Mouse (Mus musculus) adrenal gland, adult (tissue): ENCODE measurements around the gene Acrbp.

Experiments
- DNase-seq, 2 experiments: peaks; one replicate each; pipeline ENCODE4 v3.0.0; 2022 to 2023; ENCODE audit warnings: low spot score in 1 of 2; ENCODE audit not compliant: inconsistent age in 2 of 2

The Acrbp gene

DNA sequence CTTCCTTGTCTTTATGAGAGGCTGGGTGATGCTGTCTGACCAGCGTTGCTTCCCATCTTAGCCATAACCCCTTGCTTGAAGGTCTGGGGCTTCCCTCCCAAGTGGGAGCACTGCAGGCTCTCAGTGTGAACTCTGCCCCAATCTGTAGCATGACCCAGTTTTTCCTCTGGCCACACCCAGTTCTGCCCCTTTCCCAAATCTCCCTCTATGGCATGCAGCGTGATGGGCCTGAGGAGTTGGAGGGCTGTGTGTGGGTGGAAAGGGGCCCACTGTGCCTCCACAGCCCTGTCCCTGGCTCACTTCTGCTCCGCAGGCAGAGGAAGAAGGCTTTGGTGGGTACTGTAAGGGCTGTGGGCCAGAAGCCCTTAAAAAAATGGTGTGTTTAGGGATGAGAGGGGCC, 49.0 kb downstream of the Acrbp start:
- DNase-seq: peak in 1 of 2 experiments; percentile 59

DNA sequence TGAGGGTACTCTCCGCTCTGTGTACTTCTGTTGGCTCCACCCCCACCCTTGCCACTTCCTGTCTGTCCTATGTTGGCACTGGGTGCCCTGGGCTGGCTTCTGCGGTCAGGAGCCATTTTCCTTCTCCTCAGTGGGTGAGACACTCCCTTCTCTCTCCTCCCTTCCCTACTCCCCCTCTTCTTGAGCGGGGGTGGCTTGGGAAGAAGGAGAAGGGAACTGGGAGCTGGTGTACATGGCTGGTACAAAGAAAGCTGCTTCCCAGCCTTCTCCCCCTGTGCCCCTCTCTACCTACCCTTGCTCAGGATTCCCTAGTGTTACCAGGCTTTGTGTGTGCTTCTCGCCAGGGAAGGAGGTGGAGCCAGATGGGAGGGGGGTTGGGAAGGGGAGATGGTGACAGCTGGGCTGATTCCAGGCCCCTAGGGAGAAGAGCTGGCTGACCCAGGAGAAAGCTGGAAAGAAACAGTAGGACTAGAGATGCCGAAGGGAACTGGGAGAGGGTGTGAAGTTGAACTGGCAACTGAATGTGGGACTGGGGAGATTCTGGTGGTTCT, 50.0 kb downstream of the Acrbp start:
- DNase-seq: peak in 1 of 2 experiments; percentile 66

- no peak for DNase-seq
Measured at GRCm38 (mm10) chr6:125101444-125101843, 52.0 kb downstream of the Acrbp start.

DNA sequence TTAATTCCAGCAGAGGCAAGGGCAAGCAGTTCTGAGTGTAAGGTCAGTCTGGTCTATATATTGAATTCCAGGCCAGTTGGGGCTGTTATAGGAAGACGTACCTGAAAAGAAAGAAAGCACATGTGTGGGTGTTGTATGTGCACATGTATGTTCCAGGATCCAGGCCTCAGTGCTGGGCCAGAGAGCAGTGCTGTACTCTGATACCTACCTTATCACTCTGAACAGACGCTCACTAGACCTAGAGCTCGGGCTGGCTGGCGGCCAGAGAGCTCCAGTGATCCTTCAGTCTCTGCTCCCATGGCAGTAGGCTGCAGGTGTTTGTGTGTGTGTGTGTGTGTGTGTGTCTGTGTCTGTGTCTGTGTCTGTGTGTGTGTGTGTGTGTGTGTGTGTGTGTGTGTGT, 54.7 kb downstream of the Acrbp start:
- no peak for DNase-seq

DNA sequence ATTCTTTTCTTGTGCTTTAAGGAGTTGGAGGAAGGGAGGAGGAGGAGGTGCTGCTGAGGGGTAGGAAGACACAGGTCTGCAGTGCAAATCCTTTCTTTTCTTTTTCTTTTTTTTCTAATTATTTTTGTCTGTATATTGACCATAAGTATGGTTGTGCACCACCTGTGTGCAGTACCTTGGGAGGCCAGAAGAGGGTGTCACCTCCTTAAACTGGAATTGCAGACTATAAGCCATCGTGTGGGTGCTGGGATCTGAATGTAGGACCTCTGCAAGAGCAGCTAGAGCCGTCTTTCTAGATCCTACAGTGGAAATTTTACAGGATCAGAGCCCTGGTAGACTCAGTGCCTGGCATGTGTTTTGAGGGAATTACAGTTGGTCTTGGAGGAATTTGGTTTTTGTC, 58.2 kb downstream of the Acrbp start:
- no peak for DNase-seq

GRCm38 (mm10) chr6:125109371-125109770, 59.9 kb downstream of the Acrbp start:
- no peak for DNase-seq

DNA sequence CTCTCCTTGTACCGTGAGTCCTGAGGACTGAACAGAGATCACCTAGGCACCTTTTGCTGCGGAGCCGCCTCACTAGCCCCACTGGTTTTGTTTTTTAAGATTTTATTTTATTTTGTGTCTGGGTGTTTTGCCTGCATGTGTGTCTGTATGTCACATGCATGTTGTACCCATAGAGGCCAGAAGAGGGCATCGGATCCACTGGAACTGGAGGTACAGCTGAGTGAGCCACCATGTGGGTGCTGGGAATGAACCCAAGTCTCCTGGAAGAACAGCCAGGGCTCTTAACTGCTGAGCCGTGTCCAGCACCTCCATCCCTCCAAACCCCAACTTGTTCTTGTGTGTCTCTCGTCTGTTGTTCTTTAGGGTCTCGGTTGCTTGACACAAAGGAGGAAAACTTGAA, 61.4 kb downstream of the Acrbp start:
- peak in 1 of 2 experiments; percentile 73 for DNase-seq

DNA sequence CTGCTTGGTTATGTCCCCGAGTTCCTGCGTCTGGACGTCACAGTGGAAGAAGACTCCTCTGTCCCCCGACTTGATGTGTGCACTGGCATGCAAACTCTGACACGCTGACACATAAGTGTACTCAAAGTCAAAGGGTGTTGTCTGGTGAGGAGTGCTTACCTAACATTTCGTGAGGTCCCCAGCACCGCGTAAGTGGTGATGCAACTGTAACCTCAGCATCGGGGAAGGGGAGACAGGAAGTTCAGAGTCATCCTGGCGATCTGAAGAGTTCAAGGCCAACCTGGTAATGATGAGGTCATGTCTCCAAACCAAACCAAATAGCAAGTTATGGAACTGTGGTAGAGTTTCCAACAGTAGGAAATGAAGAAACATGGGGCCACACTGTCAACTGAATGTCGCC, 63.1 kb downstream of the Acrbp start:
- peak in 1 of 2 experiments; percentile 54 for DNase-seq
